Mouse (Mus musculus) thymus, adult 2 months (tissue): ENCODE results near the gene Ppia. TPM values are rescaled to one million over a fixed set of nuclear protein-coding genes. Genes with fewer than 3 reads are reported as not detected.

ENCODE experiments used
- DNase-seq: peaks from one replicate; pipeline ENCODE4 v3.0.0; 2021
- H3K27ac ChIP-seq: fragments of 200-500 bp; 2 replicates; pipeline ENCODE4 v1.5.1; 2012; ENCODE audit warnings: low read length, control low read depth; ENCODE audit not compliant: control insufficient read depth, insufficient read depth
- H3K27me3 ChIP-seq: fragments of 200-500 bp; 2 replicates; pipeline ENCODE4 v1.6.1; 2012; ENCODE audit warnings: mild to moderate bottlenecking, low read length, moderate library complexity, mixed read lengths; ENCODE audit not compliant: control insufficient read depth, insufficient read depth
- H3K36me3 ChIP-seq: fragments of 200-500 bp; 2 replicates; pipeline ENCODE4 v1.6.1; 2012; ENCODE audit warnings: mild to moderate bottlenecking, low read length, moderate library complexity; ENCODE audit not compliant: control insufficient read depth, insufficient read depth
- H3K4me1 ChIP-seq: fragments of 200-500 bp; replicated peaks from 2 replicates; pipeline ENCODE4 v1.6.1; 2012; ENCODE audit warnings: low read length; ENCODE audit not compliant: control insufficient read depth, insufficient read depth
- H3K4me3 ChIP-seq: fragments of 200-500 bp; 2 replicates; pipeline ENCODE4 v1.5.1; 2012; ENCODE audit warnings: mild to moderate bottlenecking, low read length, control low read depth, moderate library complexity; ENCODE audit not compliant: control insufficient read depth, insufficient read depth
- CTCF ChIP-seq: fragments of 200-500 bp; IDR thresholded peaks from 2 replicates; pipeline ENCODE4 v1.5.1; 2012; ENCODE audit warnings: mild to moderate bottlenecking, control low read depth, low read length, moderate library complexity, borderline replicate concordance; ENCODE audit not compliant: control insufficient read depth, poor library complexity, insufficient read depth; ENCODE audit errors: extremely low read depth
- POLR2A ChIP-seq: fragments of 200-500 bp; IDR thresholded peaks from 2 replicates; pipeline ENCODE4 v1.6.1; 2012; ENCODE audit warnings: mild to moderate bottlenecking, low read length, control low read depth, moderate library complexity; ENCODE audit not compliant: control insufficient read depth, poor library complexity, insufficient read depth; ENCODE audit errors: extremely low read depth
- WGBS: fragments of 180-500 bp; shearing (Covaris S2); methylation state at CpG from one replicate; pipeline ENCODE4 v1.1.7; 2018; 5-methylcytosine and 5-hydroxymethylcytosine counted together
- polyA plus RNA-seq: library from polyadenylated mRNA; depleted of rRNA; stranded (reverse); fragments of >200 nt; gene quantifications from 2 replicates; pipeline ENCODE4 v1.2.3, GENCODE M21; 2012

The Ppia gene
- polyA plus RNA-seq, 1 experiment, result 1,486 TPM

DNA sequence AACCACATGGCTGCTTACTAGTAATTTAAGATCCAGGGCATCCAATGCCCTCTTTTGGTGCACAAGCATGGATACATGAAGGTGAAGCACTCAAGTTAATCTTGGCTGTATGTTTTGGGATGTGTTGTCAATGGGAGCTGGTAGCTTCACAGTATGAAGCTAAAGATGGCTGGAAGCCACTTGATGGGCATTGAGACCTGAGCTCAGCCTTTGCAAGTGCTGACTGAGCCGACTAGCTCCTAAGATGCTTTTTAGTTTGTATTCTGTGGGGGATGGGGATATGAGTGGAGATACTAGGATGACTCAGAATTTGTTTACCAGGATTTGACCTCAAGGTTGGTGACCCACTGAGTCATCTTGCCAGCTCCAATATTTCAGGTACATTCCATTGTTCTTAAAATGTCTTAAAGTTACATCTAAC, 5.0 kb downstream of the Ppia start:
- H3K4me1 ChIP-seq, result no peaks in the 10 kb centered on the region
- H3K4me3 ChIP-seq, result no peak overlapping the region
- H3K36me3 ChIP-seq, result peaks cover 51% of the 10 kb centered on the region
- DNase-seq, result no peak
- H3K27me3 ChIP-seq, result no peaks in the 10 kb centered on the region
- no peak for TF ChIP-seq CTCF
- TF ChIP-seq POLR2A, result no peak
- H3K27ac ChIP-seq, result no peak overlapping the region
- WGBS, result 69% methylated on average over 1 of the region's 1 CpGs

- H3K4me3 ChIP-seq, result no peak overlapping the region
- H3K36me3 ChIP-seq, result peaks cover 54% of the 10 kb centered on the region
- H3K27me3 ChIP-seq, result no peaks in the 10 kb centered on the region
- H3K27ac ChIP-seq, result no peak overlapping the region
- TF ChIP-seq CTCF (no peak), POLR2A (no peak)
- H3K4me1 ChIP-seq, result no peaks in the 10 kb centered on the region
- DNase-seq, result no peak
- 87% methylated on average over 2 of the region's 2 CpGs for WGBS
Measured at GRCm38 (mm10) chr11:6420722-6421350, 5.6 kb downstream of the Ppia start.

- no peaks in the 10 kb centered on the region for H3K4me1 ChIP-seq
- WGBS, result 97% methylated on average over 7 of the region's 7 CpGs
- no peak overlapping the region for H3K27ac ChIP-seq
- TF ChIP-seq POLR2A, result no peak
- no peak for TF ChIP-seq CTCF
- no peaks in the 10 kb centered on the region for H3K27me3 ChIP-seq
- peaks cover 87% of the 10 kb centered on the region for H3K36me3 ChIP-seq
- DNase-seq, result no peak
- H3K4me3 ChIP-seq, result no peak overlapping the region
Measured at GRCm38 (mm10) chr11:6430186-6430585, 14.9 kb downstream of the Ppia start.

DNA sequence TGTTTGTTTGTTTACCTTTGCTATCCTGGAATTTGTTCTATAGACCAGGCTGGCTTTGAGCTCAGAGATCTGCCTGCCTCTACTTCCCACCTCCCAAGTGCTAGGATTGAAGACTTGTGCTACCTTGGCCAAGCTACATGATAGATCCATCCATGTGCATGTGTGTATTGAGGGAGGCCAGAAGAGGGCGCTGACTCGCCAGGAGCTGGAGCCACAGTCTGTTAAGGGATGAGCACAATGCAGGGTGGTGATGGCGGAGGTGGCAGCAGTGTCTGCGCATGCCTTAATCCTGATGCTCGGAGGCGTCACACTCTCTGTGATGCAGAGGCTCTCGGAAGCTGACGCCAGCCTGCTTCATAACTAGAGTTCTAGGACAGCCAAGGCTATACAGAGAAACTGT, 21.2 kb downstream of the Ppia start:
- H3K4me1 ChIP-seq, result no peaks in the 10 kb centered on the region
- peak; percentile 68 for DNase-seq
- H3K27ac ChIP-seq, result no peak overlapping the region
- TF ChIP-seq POLR2A (no peak), CTCF (peak; percentile 69; the same call in 1 of the 2 replicates)
- no peaks in the 10 kb centered on the region for H3K27me3 ChIP-seq
- 82% methylated on average over 8 of the region's 8 CpGs for WGBS
- H3K4me3 ChIP-seq, result no peak overlapping the region
- H3K36me3 ChIP-seq, result peaks cover 69% of the 10 kb centered on the region

DNA sequence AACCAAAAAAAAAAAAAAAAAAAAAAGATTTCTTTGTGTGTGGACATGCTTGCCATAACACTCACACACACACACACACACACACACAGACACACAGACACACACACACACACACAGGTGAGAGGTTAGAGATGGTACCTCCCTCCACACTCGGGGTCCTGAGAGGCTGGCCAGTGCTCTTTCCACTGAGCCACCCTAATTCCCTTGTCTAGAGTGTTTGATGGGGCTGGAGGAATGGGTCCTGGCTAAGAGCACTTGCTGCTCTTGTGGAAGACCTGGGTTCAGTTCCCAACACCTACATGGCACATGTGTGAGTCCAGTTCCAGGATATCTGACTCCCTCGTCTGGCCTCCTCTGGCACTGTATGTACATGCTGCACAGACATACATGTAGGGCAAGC, 22.4 kb downstream of the Ppia start:
- no peaks in the 10 kb centered on the region for H3K4me1 ChIP-seq
- no peaks in the 10 kb centered on the region for H3K27me3 ChIP-seq
- 100% methylated on average over 2 of the region's 2 CpGs for WGBS
- TF ChIP-seq POLR2A (no peak), CTCF (no peak)
- DNase-seq, result no peak
- H3K36me3 ChIP-seq, result peaks cover 57% of the 10 kb centered on the region
- H3K4me3 ChIP-seq, result no peak overlapping the region
- no peak overlapping the region for H3K27ac ChIP-seq

GRCm38 (mm10) chr11:6440171-6440570, 24.9 kb downstream of the Ppia start:
- WGBS, result 98% methylated on average over 4 of the region's 4 CpGs
- Histone ChIP-seq H3K27ac (no peak overlapping the region), H3K4me3 (no peak overlapping the region), H3K36me3 (peaks cover 35% of the 10 kb centered on the region), H3K27me3 (no peaks in the 10 kb centered on the region), H3K4me1 (no peaks in the 10 kb centered on the region)
- TF ChIP-seq CTCF, result no peak
- no peak for TF ChIP-seq POLR2A
- no peak for DNase-seq

GRCm38 (mm10) chr11:6442566-6442965, 27.3 kb downstream of the Ppia start:
- Histone ChIP-seq H3K27me3 (no peaks in the 10 kb centered on the region), H3K36me3 (peaks cover 17% of the 10 kb centered on the region), H3K4me3 (no peak overlapping the region), H3K27ac (no peak overlapping the region), H3K4me1 (no peaks in the 10 kb centered on the region)
- DNase-seq, result no peak
- TF ChIP-seq POLR2A (no peak), CTCF (no peak)
- WGBS, result 96% methylated on average over 4 of the region's 4 CpGs
